Mouse (Mus musculus): ENCODE results near the gene Tsfm.
"Not testable (repeated sequence)": the region's sequence is repeated elsewhere in the genome, so short reads cannot be mapped to it uniquely, and the experiment has no call there.

The Tsfm gene

DNA sequence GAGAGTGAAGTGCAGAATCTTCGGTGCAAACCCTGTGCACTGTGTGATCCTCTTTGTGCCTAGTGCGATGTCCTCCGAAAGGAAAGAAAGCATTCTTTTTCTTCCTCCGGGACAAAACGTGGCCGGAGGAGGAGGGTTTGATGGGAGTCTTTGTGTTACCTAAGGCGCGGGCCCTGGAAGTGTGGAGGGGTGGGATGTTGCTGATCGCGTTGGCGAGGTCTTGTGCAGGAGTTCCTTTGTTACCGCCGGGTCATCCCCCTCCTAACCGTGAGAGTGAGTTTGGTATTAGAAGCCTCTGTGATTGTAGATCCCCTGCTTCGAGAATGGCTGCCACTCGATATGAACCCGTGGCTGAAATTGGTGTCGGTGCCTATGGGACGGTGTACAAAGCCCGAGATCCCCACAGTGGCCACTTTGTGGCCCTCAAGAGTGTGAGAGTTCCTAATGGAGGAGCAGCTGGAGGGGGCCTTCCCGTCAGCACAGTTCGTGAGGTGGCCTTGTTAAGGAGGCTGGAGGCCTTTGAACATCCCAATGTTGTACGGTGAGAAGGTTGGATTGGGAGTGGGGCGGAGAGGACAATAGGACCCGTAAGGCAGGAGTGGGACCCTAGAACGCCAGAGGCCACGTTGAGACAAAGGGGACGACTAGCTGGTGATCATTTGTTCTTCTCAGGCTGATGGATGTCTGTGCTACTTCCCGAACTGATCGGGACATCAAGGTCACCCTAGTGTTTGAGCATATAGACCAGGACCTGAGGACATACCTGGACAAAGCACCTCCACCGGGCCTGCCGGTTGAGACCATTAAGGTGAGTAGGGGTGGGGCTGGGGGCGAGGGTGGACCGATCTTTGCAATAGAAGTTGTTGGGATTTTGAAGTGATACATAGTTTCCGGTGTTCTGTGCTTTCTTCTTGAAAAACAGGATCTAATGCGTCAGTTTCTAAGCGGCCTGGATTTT is 33.6 kb upstream of the Tsfm start:
- peak; percentile 63 for DNase-seq (ENCODE audit: low read depth, low spot score)

DNA sequence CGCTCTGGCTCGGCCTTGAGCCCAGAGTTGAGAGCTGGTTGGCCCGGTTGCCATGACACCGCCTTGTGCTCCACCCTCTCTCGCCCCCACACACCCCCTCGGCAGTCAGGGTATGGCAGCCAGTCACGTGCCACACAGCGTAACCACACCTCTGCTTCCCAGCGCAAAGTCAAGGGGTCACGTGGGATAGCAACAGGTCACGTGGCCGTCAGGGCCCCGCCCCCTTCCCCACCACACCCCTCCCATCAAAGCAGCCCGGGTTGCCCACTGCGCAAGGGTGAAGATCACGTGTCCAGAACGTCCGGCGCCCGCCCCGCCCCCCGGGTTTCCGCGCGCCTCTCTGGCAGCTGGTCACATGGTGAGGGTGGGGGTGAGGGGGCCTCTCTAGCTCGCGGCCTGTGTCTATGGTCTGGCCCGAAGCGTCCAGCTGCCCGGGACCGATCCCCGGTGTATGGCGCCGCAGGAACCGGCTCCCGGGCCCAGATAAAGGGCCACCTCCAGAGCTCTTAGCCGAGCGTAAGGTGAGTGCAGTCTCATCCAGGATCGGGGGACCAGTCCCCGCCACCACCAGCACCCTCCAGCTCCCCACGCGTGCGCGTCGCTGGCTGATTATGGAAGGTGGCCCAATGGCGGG is 32.7 kb upstream of the Tsfm start, which contains the start of gene Cdk4:
Gene Cdk4, plus strand, starts transcription at position 296 of the 634 bp plus-strand sequence.
- peak; percentile 99 for DNase-seq (ENCODE audit: low read depth, low spot score)

- no peak for DNase-seq (ENCODE audit: low read depth, low spot score)
These were observed 31.9 kb upstream of the Tsfm start for GRCm38 (mm10) chr10:127062503-127062902.

- not testable (repeated sequence) for DNase-seq (ENCODE audit: low read depth, low spot score)
These were observed 31.5 kb upstream of the Tsfm start for GRCm38 (mm10) chr10:127062101-127062500.

DNA sequence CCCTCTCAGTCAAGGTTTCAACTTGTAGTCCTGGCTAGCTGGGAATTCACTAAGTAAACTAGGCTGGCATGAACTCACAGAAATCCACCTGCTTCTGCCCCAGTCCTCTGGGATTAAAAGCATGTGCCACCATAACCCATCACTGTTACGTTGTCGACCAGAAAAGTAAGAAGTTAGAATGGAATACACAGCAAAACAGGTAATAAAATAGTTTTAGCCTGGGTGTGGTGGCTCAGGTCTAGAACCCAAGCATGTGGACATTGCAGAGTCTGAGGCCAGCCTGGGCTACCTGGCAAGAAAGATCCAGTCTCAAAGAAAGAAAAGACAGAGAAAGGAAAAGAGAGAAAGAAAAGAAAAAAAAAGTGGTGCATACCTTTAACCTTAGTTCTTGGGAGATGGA is 30.9 kb upstream of the Tsfm start:
- no peak for DNase-seq (ENCODE audit: low read depth, low spot score)

- no peak for DNase-seq (ENCODE audit: low read depth, low spot score)
These were observed 30.4 kb upstream of the Tsfm start for GRCm38 (mm10) chr10:127061085-127061484.

DNA sequence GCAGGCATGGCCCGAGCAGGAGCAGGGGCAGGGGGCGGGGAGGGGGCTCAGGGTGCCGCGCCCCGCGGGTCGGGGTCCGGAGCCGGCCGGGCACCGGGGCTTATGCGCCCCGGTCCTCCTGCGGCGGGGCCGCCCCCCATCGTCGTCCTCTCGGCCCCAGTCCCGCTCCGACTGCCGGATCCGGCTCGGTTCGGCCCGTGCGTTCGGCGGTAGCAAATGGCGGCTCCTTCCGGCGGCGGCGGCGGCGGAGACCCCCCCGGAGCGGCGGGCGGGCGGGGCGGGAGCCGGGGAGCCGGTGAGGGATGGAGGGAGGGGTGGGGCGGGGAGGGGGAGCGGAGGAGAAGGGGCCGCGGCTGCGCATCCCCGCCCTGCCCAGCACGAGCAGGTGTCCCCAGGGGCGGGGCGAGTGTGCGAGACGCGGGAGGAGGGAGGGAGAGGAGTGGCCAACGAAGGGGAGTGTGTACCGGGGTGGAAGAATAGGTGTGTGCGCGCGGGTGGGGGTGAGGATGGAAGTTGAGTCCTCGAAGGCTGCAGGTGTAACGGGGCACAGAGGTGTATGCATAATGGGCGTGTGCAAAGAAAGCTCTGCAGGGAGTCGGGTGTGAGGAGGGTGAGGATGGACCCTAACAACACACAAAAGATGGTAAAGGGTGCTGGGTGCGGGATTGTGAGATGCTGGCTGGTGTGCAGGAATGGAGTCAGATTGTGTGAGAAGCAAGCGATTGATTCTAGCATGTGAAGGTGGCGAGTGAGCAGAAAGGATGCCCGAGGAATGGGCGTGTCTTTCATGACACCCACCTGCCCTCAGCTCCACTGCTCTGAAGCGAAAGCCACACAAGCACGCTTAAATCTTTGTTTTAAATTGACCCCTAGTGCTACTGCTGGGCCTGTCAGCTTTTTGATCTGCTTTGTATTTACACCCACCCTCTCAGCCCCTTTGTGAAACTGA is 29.6 kb upstream of the Tsfm start, which contains the start of gene March9:
Gene March9, minus strand, starts transcription at position 217 of the 949 bp plus-strand sequence.
- DNase-seq (ENCODE audit: low read depth, low spot score) = peak; percentile 89

GRCm38 (mm10) chr10:127059174-127059967 is 28.7 kb upstream of the Tsfm start:
- DNase-seq (ENCODE audit: low read depth, low spot score) = no peak

GRCm38 (mm10) chr10:127058708-127059107 is 28.1 kb upstream of the Tsfm start:
- no peak for DNase-seq (ENCODE audit: low read depth, low spot score)

DNA sequence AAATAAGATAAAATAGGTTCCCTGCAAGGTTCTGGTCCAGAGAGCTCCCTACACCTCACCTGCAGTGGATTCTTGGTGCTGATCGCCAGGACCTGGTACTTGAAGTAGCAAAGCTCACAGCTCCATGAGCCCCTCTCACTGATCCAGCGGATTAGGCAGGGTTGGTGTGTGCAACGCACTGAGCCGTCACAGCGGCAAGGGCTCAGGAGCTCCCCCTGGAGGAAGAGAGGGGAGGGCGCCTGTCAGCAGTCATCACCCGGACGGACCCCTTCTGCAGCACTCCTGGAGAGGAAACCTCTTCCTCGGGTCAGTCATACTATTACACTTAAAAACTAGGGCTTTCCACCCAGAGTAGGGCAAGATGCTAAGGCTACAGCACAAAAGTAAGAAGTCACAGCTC is 27.5 kb upstream of the Tsfm start:
- peak; percentile 86 for DNase-seq (ENCODE audit: low read depth, low spot score)

DNA sequence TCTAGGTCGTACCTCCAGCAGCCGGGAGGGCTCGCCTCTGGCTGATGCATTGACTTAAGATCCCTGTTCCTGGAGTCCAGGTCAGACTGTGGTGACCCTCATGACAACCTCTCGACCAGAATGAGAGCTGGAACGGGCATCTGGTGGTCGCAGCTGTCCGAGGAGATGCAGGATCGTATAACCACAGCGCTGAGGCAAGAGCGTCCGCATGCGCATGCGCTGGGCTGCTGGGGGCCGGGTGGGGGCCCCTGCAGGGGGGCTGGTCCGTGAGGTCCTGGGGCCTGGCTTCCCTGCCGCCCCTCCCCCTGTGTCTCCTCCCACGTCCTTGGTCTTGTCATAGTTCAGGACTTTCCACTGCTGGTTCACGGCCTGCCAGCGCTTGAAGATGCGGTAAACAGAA is 25.9 kb upstream of the Tsfm start:
- no peak for DNase-seq (ENCODE audit: low read depth, low spot score)

- no peak for DNase-seq (ENCODE audit: low read depth, low spot score)
These were observed 24.8 kb upstream of the Tsfm start for GRCm38 (mm10) chr10:127055406-127055805.

GRCm38 (mm10) chr10:127054646-127055045 is 24.0 kb upstream of the Tsfm start:
- DNase-seq (ENCODE audit: low read depth, low spot score) = peak; percentile 55

- no peak for DNase-seq (ENCODE audit: low read depth, low spot score)
These were observed 19.5 kb upstream of the Tsfm start for GRCm38 (mm10) chr10:127050119-127050474.

- DNase-seq (ENCODE audit: low read depth, low spot score) = peak; percentile 49
These were observed 18.9 kb upstream of the Tsfm start for GRCm38 (mm10) chr10:127049395-127050118.

- DNase-seq (ENCODE audit: low read depth, low spot score) = no peak
These were observed 18.2 kb upstream of the Tsfm start for GRCm38 (mm10) chr10:127048608-127049394.

- no peak for DNase-seq (ENCODE audit: low read depth, low spot score)
These were observed 17.3 kb upstream of the Tsfm start, which contains the start of gene Cyp27b1 for GRCm38 (mm10) chr10:127047954-127048353. Cyp27b1 (plus strand) TSS chr10:127048250.

DNA sequence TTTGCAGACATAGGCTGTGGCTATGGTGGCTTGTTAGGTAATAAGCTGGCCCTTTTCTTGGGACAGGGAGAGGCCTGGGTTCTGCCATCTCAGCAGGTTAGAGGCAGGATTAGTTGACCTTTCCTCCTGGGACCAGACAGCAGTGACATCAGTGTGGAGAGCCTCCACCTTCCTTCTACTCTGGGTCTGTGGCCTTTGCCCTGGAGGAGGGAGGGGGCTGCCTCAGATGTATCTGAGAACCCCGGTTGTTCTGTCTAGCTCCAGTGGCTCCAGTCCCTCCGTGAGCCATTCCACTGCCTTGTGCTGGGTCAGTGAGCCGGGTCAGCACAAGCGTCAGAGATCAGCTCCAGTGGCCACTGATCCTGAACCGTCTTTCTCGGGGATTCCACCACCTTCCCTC is 12.5 kb upstream of the Tsfm start:
- no peak for DNase-seq (ENCODE audit: low read depth, low spot score)

GRCm38 (mm10) chr10:127042468-127043115 is 12.0 kb upstream of the Tsfm start:
- DNase-seq (ENCODE audit: low read depth, low spot score) = no peak
